Mouse (Mus musculus) megakaryocyte, embryonic 14.5 days (primary cell): ENCODE data around the gene Ankrd34b.

Experiments
- FLI1 ChIP-seq: IDR thresholded peaks from 2 replicates; pipeline ENCODE4 v1.6.1; 2012; ENCODE audit warnings: low read length, inconsistent platforms, mixed read lengths
- GATA1 ChIP-seq: IDR thresholded peaks from 3 replicates; pipeline ENCODE4 v1.6.1; 2012; ENCODE audit warnings: mixed read lengths, low read length, inconsistent platforms, borderline replicate concordance

- TF ChIP-seq GATA1 (no peak), FLI1 (no peak)
Observed at GRCm38 (mm10) chr13:92410486-92410885, 15.2 kb upstream of the Ankrd34b start.
